Mouse (Mus musculus): ENCODE measurements at regions not wholly inside any gene's neighbourhood (a gene's known extent, or its start where the extent isn't known, plus 50 kb on each side); places are given as distances from the start of the nearest gene placed in this dataset.

GRCm38 (mm10) chr12:90624856-90625255 lies 113.4 kb downstream of the Dio2 start:
- TF ChIP-seq CTCF (IDR thresholded peaks at IDR 0.05; ENCODE audit: low read depth) = no peak
- TF ChIP-seq EP300 (IDR thresholded peaks at IDR 0.05; ENCODE audit: low read depth) = no peak
